Mouse (Mus musculus): ENCODE data around the gene Lrrc61.

Lrrc61 gene

DNA sequence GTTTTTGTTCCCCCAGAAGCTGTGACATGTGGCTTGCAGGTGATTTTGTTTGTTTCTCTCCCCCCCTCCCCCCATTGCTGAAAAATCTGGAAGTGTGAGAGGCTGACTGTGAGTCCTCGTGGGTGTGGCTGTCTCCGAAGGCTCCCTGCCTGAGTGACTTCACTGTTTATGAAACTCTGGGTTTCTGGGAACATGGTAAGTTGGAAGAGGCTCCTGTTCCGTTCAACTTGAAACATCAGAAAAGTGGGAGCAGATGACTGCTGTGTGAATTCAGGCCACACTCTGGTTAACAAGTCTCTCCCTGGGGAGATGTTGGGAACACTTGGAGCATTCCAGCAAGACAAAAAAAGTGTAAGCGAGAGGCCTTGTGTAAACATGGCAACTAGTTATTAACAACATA, 7.7 kb upstream of the Lrrc61 start:
- CTCF ChIA-PET: interaction anchor here (0.6 to 1.0 kb wide), 4 partner anchors 35 to 182 kb away, joined by 3 to 7 read pairs (median 3); no protein-coding TSS in a partner anchor

DNA sequence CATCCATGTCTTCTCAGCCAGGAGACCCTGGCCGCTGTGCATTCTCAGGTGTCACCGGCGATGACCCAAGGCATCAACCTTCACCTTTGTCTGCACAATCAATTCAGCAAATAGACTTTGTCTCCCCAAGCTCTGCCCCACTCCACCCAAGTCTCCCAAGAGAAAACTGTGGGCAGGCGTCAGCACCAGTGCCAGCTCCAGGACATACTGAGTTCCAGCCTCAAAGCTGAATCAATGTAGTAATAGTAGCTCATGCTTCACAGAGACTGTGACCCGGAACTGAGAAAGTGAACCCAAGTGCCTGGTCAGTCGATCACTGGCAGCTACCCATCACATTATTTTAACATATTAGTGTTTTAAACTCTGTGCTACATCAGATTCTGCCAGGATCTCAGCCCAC, 6.3 kb upstream of the Lrrc61 start:
- CTCF ChIA-PET: no interaction called here

DNA sequence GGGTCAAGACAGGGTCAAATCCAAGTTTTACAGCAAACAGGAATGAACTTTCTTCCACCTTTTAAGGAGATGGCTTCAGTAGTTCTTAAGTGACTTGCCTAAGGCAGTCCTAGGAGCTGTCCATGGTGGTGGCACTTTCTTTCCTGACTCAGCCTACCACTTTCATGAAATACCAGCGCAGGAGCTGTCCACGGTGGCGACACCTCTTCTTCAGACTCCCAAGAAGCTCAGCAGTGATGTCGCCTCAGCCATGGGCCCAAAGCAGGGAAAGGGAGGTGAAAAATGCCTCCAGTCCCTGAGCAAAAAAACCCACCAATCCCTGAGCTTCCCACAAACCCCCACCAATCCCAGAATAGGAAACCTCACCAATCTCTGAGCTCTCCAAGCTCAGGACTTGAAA, 1.7 kb upstream of the Lrrc61 start:
- CTCF ChIA-PET: no interaction called here

DNA sequence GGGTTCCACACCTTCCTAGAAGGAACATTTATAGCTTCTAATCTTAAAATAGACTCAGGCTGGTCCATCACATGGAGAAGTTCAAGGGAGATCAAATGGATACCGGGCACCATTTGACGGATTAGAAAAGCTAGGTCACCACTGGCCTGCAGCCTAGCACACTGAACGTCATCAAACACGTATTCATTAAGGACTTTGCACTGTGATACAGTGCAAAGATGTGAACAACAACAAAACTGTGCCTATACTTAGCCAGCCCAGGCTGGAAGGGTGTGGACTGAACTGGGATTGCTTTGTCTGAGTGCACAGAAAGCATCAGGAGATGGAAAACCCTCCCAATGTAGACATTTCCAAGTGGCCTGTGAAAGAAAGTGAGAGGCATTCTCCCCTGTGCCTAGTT, 777 bp upstream of the Lrrc61 start:
- CTCF ChIA-PET: no interaction called here

DNA sequence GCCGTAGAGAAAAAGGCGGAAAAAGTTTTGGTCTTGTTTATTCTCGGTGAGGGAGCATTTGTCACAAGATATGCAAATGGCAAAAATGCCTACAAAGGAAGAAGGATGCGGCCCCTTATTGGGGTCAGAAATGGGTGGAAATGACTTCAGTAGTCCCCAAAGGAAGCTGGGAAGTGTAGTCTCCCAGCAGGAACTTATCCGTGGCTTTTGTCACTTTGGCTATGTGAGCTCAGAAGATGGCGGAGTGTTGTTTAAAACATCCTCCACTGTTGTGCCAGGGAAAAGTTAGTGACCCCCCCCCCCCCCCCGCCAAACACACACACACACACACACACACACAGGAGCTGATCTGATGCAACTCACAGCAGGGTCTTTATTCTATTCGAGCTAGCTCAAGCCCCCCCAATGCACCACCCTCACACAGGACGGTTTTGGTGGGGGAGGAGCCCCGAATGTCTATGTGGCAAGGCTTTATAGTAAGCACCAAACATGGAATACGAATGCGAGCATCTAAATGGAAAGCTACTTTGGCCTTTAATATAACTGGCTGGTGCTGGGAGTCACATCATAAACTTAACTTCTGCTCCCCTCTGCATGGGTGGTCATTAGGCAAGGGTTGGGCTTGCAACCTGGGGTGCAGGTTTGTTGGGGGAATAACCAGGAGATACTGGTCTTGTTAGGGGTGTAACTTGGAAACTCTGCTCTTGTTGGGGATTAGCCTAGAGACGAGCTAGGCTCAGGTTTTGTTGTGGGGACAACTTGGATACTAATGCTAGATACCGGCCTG, 701 bp downstream of the Lrrc61 start:
- CTCF ChIA-PET: interaction anchor here (0.9 kb wide), 1 partner anchor 27 kb away, joined by 5 read pairs; no protein-coding TSS in a partner anchor

DNA sequence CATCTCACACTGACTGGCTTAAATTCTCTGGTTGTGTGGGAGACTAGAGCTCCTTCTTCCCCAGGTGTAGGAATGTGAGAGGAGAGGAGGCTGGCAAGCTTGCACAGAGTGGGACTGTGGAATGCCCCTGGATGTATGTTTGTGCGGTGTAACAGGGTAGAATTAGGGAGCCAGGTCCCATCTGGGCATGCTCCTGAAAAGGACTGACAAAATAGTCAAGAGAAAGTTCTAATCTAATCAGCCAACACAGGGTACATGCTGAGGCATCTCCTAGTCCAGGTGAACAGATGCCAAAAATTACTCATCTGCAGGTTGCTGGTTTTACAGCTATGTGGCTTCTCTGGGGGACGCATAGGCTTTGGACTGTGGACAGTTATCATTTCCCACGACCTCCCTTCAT, 1.4 kb downstream of the Lrrc61 start:
- CTCF ChIA-PET: no interaction called here

DNA sequence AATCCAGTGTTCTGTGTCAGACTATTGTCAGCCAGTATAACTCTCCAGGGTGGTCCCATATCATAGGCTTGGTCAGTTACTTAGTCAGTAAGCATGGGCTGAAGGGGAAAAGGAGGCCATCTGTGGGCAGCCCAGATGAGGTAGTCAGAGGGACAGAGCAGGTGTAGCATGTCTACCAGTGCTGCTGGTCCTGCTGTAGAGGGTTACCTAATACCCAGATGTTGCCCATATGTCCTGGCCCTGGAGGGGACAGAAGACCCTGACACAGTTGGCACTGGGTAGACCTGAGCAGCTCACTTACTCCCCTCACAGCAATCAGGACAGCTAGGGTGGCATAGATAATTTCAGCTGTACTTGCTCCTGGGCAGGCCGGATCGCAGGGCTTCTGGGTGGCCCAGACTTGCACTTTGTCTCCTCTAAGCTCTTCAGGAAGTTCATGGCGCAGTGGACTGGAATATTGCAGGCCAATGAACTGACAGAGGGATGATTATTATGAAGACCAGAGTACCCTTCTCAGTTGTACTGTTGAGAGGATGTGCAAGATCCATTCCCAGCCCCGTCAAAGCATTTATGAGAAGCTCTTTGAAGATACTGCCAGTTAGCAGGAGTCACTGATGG, 11.2 kb downstream of the Lrrc61 start:
- CTCF ChIA-PET: interaction anchor here (0.5 to 0.6 kb wide), 2 partner anchors 79 to 274 kb away, joined by 3 to 12 read pairs; no protein-coding TSS in a partner anchor

DNA sequence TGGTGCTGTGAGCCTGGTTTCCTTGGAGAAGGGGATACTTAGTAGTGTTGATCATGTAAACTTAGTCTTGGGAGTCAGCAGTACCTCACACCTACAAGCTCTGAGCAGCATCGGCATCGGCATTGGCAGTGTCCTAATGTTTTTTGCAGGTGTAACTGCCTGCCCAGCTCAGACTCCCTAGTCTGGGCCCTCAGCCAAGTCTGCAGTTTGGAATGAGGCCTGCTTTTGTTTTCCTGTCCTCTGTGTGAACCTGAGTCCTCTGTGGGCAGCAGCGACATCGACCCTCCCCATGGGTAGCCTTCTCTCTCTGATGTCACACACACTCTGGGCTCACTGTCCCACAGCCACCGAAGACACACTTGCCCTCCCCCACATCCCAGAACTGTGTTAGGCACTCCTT, 11.7 kb downstream of the Lrrc61 start:
- CTCF ChIA-PET: no interaction called here

DNA sequence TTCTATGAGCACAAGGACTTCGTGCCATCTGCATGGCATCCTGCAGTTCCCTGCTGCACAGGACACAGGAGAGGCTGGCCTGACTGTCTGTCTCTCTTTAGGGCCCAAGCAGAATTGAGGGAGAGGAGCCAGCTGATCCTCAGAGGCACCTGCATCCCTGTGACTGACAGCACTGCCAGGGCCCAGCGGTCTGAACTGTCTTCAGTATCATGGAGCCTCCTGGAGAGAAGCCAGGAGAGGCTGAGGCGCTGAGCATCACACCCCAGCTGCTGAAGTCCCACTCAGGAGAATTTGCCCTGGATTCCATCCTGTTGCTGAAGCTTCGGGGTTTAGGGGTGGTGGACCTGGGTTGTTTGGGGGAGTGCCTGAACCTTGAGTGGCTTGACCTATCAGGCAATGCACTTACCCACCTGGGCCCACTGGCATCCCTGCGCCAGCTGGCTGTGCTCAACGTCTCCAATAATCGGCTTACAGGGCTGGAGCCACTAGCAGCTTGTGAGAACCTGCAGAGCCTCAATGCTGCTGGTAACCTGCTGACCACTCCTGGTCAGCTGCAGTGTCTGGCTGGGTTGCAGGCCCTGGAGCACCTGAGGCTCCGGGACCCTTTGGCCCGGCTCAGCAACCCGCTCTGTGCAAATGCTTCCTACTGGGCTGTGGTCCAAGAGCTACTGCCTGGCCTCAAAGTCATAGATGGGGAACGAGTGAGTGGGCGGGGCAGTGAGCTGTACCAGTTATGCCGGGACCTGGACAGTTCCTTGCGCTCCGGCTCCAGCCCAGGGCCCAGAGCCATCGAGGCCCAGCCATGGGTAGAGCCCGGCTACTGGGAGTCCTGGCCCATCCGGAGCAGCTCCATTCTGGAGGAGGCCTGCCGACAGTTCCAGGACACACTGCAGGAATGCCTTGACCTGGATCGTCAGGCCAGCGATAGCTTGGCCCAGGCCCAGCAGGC, 13.7 kb downstream of the Lrrc61 start:
- CTCF ChIA-PET: no interaction called here

DNA sequence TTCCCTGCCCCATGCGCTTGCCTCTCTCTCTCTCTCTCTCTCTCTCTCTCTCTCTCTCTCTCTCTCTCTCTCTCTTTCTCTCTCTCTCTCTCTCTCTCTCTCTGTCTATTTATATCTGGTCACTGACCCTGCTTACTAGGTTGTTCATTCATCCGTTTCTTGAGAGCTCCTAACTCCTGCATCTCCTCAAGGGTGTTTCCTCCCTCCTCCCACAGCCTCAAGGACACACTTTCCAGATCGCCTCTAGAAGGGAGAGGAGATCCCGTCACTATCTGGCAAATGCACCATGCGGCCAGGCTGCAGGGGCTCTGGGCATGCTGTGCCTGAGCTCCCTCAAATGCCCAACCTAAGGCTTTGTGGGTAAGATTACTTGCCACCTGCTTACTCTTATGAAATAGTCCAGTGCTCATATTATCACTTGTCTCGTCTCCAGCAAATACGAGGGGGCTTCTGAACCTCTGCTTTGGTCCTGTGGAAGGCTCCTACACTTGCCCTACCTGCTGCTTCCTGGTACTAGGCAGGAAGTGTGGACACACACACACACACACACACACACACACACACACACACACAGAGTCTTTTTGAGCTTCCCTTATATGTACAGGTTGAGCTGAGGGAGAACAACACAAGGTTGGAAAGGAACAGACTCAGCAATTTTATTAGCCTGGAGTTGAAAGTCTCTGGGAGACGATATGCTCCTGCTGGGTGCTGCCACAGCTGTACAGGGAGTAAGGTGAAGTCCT, 14.6 kb downstream of the Lrrc61 start:
- CTCF ChIA-PET: interaction anchor here (0.7 kb wide), 2 partner anchors 347 to 448 kb away, joined by 4 to 6 read pairs; no protein-coding TSS in a partner anchor

DNA sequence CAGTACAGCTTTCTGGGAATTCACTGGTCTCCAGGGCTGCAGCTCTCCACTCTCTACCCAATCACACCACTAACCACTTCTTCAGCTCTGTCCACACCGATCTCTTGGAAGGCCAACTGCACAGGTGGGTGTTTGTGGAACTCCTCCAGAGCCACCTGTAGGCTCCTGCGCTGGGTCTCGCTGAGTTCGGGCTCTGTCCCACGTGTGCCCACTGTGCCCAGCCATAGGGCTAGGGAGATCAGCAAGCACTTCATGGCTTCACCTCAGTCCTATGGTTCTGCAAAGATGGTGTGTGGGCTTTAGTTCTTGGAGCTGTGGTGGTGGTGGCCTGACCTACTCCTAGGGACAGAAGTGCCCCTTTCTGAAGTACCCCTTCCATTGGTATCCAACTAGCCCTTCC, 17.4 kb downstream of the Lrrc61 start:
- CTCF ChIA-PET: no interaction called here

DNA sequence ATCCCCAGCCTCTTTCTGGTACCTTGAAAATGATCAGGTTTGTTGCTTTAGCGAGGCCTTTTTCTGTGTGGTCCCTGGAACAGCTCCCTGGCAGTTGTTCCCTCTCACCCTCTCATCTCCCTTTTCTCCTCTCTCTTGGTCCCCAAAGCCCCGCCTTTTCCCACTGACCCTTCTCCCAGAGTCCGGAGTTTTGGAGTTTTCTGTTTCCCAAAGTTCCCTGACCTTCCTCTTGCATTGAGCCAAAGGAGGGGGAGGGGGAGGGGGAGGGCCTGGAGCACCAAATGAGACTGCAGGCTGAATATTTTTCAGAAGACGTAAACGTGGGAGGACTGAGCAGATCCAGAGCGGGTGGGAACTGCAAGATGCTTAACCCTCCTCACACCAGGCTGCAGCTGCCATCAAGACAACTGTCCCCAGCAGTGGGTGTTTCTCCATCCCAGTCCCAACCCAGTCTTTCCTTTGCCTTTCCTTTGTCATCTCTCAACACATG, 18.0 kb downstream of the Lrrc61 start, which contains the start of gene Rarres2:
TSS of gene Rarres2 (minus strand) at position 218 of the 490 bp plus-strand sequence.
- CTCF ChIA-PET: no interaction called here

DNA sequence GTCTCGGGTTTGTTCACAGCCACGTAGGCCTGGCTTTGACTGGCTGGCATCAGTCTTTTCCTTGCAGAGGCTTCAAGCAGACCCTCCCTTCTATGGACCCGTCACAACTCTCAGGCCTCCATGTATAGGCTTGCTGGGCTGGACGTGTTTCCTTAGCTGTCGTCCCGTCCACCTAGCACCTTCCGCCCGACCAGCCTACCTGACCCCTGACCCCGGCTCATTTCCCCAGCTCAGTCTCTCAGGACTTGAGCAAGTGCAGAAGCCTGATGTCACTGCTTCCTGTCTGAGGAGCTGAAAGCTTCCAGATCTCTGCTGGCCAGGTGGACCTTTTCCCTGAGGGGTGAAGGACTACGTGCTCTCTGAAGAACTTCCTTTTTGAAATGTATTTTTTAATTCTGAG, 18.7 kb downstream of the Lrrc61 start:
- CTCF ChIA-PET: no interaction called here

DNA sequence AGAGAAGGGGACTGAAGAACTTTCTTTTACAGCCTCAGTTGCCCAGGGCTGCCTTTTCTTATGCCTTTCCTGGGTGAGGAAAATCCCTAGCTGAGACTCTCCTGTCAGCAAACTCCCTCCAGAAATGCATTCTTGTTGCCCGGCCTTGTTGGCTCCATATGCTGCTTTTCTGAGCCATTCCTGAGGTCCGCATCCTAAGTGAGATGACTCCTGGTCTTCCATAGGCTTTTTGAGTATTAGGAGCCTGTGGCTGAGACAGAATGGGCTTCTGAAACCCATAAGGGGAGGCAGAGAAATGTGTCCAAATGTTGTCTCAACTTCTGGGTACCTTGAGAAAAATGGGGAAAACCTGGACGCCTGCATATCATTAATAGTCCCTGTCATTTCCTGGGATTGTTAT, 19.4 kb downstream of the Lrrc61 start:
- CTCF ChIA-PET: no interaction called here

DNA sequence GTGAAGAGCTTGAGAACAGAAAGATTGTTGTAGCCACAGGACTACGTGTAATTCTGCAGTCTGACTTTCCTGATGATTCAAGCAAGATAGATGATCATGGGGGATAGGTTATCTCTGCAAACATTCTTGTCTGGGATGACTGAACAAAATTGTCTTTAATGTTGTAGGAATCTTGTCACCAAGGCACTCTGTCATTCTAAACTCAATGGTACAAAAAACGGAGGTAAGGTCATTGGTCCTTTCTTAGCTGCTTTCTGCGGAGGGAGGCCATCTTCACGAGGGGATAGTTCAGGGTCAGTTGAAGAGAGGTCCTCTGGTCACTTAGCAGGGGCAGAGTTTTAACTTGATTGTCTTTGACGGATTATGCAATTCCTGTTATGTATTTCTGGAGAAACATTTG, 24.1 kb downstream of the Lrrc61 start:
- CTCF ChIA-PET: no interaction called here

DNA sequence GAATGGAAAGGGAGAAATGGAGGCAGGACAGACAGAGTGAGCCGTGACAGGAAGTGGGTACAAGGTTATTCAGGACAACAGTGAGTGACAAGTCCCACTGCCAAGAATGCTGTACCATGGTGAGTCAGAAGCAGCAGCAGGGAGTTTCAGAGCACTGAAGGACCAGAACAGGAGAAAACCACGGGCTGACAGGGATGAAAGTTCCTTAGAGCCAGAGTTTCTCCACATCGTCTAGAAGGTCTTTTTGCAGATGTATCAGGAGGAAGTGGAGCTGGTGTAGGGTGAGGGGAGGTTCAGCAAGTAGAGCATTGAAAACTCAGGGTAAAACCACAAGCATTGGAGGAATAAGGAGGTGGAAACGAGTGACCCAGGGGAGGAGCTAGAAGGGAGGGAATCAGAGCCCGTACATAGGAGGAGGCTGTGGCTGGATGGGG, 24.6 kb downstream of the Lrrc61 start:
- CTCF ChIA-PET: no interaction called here

DNA sequence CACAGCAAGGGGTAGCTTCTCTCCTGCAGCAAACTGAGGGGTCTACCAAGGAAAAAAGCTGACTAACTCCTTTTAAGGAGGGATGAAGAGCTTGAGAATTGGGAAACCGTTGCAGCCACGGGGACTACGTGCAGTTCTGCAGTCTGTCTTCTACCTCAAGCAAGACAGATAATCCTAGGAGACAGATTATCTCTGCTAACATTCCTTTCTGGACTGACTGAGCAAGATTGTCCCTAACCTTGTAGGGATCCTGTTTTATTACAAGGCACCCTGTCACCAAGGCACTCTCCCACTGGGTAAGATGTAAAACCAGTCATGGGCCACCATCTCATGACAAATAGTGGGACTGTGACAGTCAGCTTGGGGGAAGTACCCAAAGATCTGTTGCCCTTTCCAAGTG, 26.7 kb downstream of the Lrrc61 start:
- CTCF ChIA-PET: interaction anchor here (0.7 kb wide), 1 partner anchor 34 kb away, joined by 3 read pairs; no protein-coding TSS in a partner anchor

DNA sequence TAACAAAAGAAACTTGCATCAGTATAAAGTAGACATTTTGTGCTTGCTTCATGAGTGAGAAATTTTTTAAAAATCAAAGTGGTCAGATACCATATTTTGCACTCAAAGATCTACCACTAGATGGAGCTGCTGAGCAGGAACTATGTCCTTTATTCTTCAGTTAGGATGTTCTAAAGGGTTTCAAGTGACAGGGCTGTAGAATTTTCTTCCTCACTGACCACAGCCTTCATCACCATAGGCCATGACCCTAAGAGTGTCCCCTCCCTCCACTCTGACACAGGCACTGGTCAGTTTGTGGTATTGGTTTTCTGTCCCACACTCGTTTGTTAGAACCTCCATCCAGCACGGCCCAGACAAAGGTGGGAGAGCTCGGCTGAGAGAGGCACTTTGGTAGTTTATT, 27.4 kb downstream of the Lrrc61 start:
- CTCF ChIA-PET: interaction anchor here (0.6 to 0.9 kb wide), 3 partner anchors 27 to 57 kb away, joined by 3 to 5 read pairs (median 3); partner anchors contain the start of gene Lrrc61

DNA sequence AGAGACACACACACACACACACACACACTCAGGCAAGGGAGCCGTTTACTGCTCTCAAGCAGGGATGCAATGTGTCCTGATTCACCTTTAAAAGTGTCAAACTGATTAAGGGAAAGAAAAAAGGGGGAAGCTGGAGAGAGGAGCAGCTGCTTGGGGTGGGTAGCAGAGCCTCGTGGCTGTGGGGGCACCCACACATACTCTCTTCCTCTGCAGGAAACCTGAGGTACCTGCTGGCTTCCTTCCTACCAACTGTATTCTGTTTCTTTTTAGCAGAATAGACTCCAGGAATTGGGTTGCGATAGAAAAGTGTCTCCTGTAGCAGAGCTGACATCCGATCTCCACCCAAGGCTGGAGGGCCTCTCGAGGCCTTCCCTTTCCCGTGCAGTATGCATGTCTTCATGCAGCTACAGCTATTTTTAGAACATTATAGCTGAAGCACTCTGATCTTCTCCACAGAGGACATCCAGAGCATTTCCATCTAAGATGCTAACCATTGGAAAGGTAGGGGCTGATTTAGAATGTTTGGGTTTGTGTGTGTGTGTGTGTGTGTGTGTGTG, 34.7 kb downstream of the Lrrc61 start, which contains the start of gene Gm45021:
TSS of gene Gm45021 (plus strand) at position 417 of the 557 bp plus-strand sequence.
- CTCF ChIA-PET: interaction anchor here (0.6 kb wide), 1 partner anchor 625 kb away, joined by 3 read pairs; no protein-coding TSS in a partner anchor

DNA sequence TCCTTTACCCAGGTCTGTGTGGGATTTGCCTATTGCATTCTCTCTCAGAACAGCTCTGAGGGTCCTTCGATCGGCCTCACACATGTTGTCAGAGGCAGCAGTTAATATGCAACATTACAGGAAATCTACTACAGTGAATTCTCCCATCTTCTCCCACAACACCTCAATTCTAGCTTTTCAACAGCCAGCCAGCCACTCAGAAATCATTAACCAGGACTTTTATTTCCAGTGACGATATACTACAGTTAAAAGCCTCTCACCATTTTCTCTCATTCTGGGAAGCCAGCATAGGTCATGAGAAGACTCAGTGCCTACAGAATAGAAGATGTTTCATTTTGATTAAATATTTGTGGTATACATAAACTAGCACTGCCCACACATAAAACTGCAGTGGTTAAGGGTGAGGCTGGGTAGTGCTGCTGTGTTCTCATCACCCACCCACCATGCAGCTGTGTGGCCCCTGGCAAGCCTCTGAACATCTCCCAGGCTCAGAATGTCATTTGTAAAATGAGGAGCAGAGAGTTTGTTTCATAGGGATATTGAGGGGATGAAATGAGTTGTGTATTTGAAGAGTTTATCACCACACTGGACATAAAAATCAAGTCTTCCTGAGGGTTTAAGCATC, 36.7 kb downstream of the Lrrc61 start:
- CTCF ChIA-PET: interaction anchor here (0.5 kb wide), 1 partner anchor 56 kb away, joined by 7 read pairs; no protein-coding TSS in a partner anchor
